Mouse (Mus musculus): ENCODE data around the gene Cnot11. TPM values are rescaled to one million over a fixed set of nuclear protein-coding genes. Genes with fewer than 3 reads are reported as not detected.

Gene Cnot11
- total and polyA plus RNA-seq, 3 experiments, result 41.2 to 117 (median 44.8) TPM

GRCm38 (mm10) chr1:39499485-39499941, 35.3 kb upstream of the Cnot11 start:
- DNase-seq (ENCODE audit: low spot score), result no peak
- Histone ChIP-seq H3K27me3 (ENCODE audit: insufficient read depth, low read length) (peaks cover 40% of the 10 kb centered on the region), H3K36me3 (replicated peaks) (no peaks in the 10 kb centered on the region), H3K9me3 (replicated peaks) (peaks cover 2% of the 10 kb centered on the region; the same call in 1 of the 2 replicates), H3K4me3 (ENCODE audit: low read depth, low read length) (peak overlapping the region; percentile 18; the same call in 1 of the 2 replicates), H3K4me1 (ENCODE audit: insufficient read depth, low read depth, low read length) (peaks cover 12% of the 10 kb centered on the region)
- TF ChIP-seq GATA1 (IDR thresholded peaks at IDR 0.05; ENCODE audit: borderline replicate concordance, low read length) (no peak), TAL1 (conservative IDR thresholded peaks at IDR 0.05; ENCODE audit: low read depth, low read length) (no peak), CTCF (IDR thresholded peaks at IDR 0.05; ENCODE audit: low read depth, low read length) (no peak), POLR2AphosphoS5 (IDR thresholded peaks at IDR 0.05; ENCODE audit: insufficient replicate concordance, low read depth, low read length) (peak; percentile 87; the same call in 1 of the 2 replicates), GATA2 (IDR thresholded peaks at IDR 0.05; ENCODE audit: borderline replicate concordance, low read depth, low read length) (0 out of 2 replicates have a peak, but pooled peaks have one; percentile 32)
- no peak for ATAC-seq (ENCODE audit: extremely low read depth, insufficient number of reproducible peaks, low FRiP score, poor library complexity, severe bottlenecking)

- ATAC-seq (ENCODE audit: extremely low read depth, insufficient number of reproducible peaks, low FRiP score, poor library complexity, severe bottlenecking), result no peak
- no peaks in the 10 kb centered on the region for H3K9me3 ChIP-seq (replicated peaks)
Observed at GRCm38 (mm10) chr1:39502817-39503633, 31.8 kb upstream of the Cnot11 start.

GRCm38 (mm10) chr1:39504261-39504660, 30.5 kb upstream of the Cnot11 start:
- Histone ChIP-seq H3K27me3 (ENCODE audit: insufficient read depth, low read length) (peaks cover 54% of the 10 kb centered on the region), H3K9me3 (replicated peaks) (no peaks in the 10 kb centered on the region), H3K4me1 (ENCODE audit: insufficient read depth, low read depth, low read length) (peaks cover 12% of the 10 kb centered on the region), H3K4me3 (ENCODE audit: low read depth, low read length) (no peak overlapping the region), H3K36me3 (replicated peaks) (no peaks in the 10 kb centered on the region)
- ATAC-seq (ENCODE audit: extremely low read depth, insufficient number of reproducible peaks, low FRiP score, poor library complexity, severe bottlenecking) (no peak), DNase-seq (ENCODE audit: low spot score) (no peak)
- TF ChIP-seq CTCF (IDR thresholded peaks at IDR 0.05; ENCODE audit: low read depth, low read length) (no peak), POLR2AphosphoS5 (IDR thresholded peaks at IDR 0.05; ENCODE audit: insufficient replicate concordance, low read depth, low read length) (no peak), GATA2 (IDR thresholded peaks at IDR 0.05; ENCODE audit: borderline replicate concordance, low read depth, low read length) (no peak), GATA1 (IDR thresholded peaks at IDR 0.05; ENCODE audit: borderline replicate concordance, low read length) (no peak), TAL1 (conservative IDR thresholded peaks at IDR 0.05; ENCODE audit: low read depth, low read length) (no peak)

More at GRCm38 (mm10) chr1:39502817-39503633, 31.8 kb upstream of the Cnot11 start:
- peaks cover 55% of the 10 kb centered on the region for H3K27me3 ChIP-seq (ENCODE audit: insufficient read depth, low read length)
- peaks cover 12% of the 10 kb centered on the region for H3K4me1 ChIP-seq (ENCODE audit: insufficient read depth, low read depth, low read length)
- no peak for DNase-seq (ENCODE audit: low spot score)
- H3K36me3 ChIP-seq (replicated peaks), result no peaks in the 10 kb centered on the region
- H3K4me3 ChIP-seq (ENCODE audit: low read depth, low read length), result no peak overlapping the region
- TF ChIP-seq TAL1 (conservative IDR thresholded peaks at IDR 0.05; ENCODE audit: low read depth, low read length), result no peak
- TF ChIP-seq CTCF (IDR thresholded peaks at IDR 0.05; ENCODE audit: low read depth, low read length), result no peak
- no peak for TF ChIP-seq GATA1 (IDR thresholded peaks at IDR 0.05; ENCODE audit: borderline replicate concordance, low read length)
- no peak for TF ChIP-seq GATA2 (IDR thresholded peaks at IDR 0.05; ENCODE audit: borderline replicate concordance, low read depth, low read length)
- TF ChIP-seq POLR2AphosphoS5 (IDR thresholded peaks at IDR 0.05; ENCODE audit: insufficient replicate concordance, low read depth, low read length), result no peak

DNA sequence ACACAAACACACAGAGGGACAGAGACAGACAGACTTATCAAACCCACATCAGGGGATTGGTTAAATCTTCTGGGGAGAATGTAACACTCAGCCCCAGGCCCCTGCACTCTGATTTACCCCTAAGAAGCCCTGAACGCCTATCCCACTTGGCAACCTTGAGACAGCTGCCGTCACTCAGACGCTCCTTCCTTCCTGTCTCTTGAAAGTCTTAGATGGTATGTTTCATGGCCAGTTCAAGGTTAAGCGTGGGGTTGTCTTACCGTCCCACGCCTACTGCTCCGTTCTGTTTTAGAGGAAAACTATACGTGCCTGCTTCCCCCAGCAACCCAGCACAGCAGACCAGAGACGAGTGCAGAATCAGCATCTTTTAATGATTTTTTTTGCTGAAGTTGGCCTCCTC, 29.2 kb upstream of the Cnot11 start:
- Histone ChIP-seq H3K36me3 (replicated peaks) (no peaks in the 10 kb centered on the region), H3K4me3 (ENCODE audit: low read depth, low read length) (no peak overlapping the region), H3K27me3 (ENCODE audit: insufficient read depth, low read length) (peaks cover 52% of the 10 kb centered on the region), H3K9me3 (replicated peaks) (no peaks in the 10 kb centered on the region), H3K4me1 (ENCODE audit: insufficient read depth, low read depth, low read length) (peaks cover 6% of the 10 kb centered on the region; the same call in 1 of the 2 replicates)
- TF ChIP-seq TAL1 (conservative IDR thresholded peaks at IDR 0.05; ENCODE audit: low read depth, low read length) (no peak), POLR2AphosphoS5 (IDR thresholded peaks at IDR 0.05; ENCODE audit: insufficient replicate concordance, low read depth, low read length) (no peak), CTCF (IDR thresholded peaks at IDR 0.05; ENCODE audit: low read depth, low read length) (no peak), GATA1 (IDR thresholded peaks at IDR 0.05; ENCODE audit: borderline replicate concordance, low read length) (no peak), GATA2 (IDR thresholded peaks at IDR 0.05; ENCODE audit: borderline replicate concordance, low read depth, low read length) (no peak)
- no peak for ATAC-seq (ENCODE audit: extremely low read depth, insufficient number of reproducible peaks, low FRiP score, poor library complexity, severe bottlenecking)
- no peak for DNase-seq (ENCODE audit: low spot score)

DNA sequence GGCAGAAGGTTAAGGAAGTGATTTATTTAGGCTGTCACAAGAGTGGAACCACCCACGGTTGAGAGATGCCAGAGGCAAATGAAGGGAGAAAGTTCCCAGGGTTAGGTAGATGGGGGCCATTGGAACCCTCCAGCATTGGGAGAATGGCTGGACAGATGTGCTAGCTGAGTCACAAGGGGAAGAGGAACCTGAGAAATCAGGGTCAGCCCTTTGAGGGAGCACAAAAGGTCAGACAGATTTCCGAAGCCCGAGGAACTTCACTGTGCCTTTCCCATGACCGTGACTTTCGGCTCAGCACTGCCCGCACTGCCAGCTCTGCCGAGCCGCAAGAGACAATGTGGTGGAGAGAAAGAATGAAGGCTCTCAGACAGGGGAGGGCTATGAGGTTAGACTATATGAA, 23.0 kb upstream of the Cnot11 start:
- Histone ChIP-seq H3K27me3 (ENCODE audit: insufficient read depth, low read length) (peaks cover 52% of the 10 kb centered on the region), H3K4me3 (ENCODE audit: low read depth, low read length) (no peak overlapping the region), H3K9me3 (replicated peaks) (no peaks in the 10 kb centered on the region), H3K4me1 (ENCODE audit: insufficient read depth, low read depth, low read length) (peaks cover 3% of the 10 kb centered on the region; the same call in 1 of the 2 replicates), H3K36me3 (replicated peaks) (no peaks in the 10 kb centered on the region)
- TF ChIP-seq POLR2AphosphoS5 (IDR thresholded peaks at IDR 0.05; ENCODE audit: insufficient replicate concordance, low read depth, low read length) (no peak), GATA2 (IDR thresholded peaks at IDR 0.05; ENCODE audit: borderline replicate concordance, low read depth, low read length) (no peak), TAL1 (conservative IDR thresholded peaks at IDR 0.05; ENCODE audit: low read depth, low read length) (no peak), GATA1 (IDR thresholded peaks at IDR 0.05; ENCODE audit: borderline replicate concordance, low read length) (no peak), CTCF (IDR thresholded peaks at IDR 0.05; ENCODE audit: low read depth, low read length) (no peak)
- DNase-seq (ENCODE audit: low spot score) (no peak), ATAC-seq (ENCODE audit: extremely low read depth, insufficient number of reproducible peaks, low FRiP score, poor library complexity, severe bottlenecking) (no peak)

DNA sequence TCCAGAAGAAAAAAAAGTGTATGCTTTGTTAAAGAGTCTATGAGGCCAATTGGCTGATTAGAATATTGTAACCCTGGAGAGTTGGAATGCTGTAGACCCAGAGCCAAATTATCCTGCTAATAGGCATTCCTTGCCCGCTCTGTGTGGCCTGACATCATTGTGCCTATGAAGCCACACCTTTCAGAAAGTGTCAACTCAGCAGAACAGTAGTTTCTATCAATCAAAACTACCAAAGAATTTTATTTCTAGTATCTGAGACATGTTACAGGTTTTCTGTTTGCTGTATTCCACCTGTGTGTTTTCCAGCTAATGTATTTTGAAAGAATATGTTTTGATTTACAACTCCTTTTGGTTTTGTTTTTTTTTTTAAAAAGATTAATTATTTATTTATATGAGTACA, 22.6 kb upstream of the Cnot11 start:
- no peak overlapping the region for H3K4me3 ChIP-seq (ENCODE audit: low read depth, low read length)
- no peak for ATAC-seq (ENCODE audit: extremely low read depth, insufficient number of reproducible peaks, low FRiP score, poor library complexity, severe bottlenecking)
- no peak for DNase-seq (ENCODE audit: low spot score)
- peaks cover 5% of the 10 kb centered on the region; the same call in 1 of the 2 replicates for H3K4me1 ChIP-seq (ENCODE audit: insufficient read depth, low read depth, low read length)
- no peaks in the 10 kb centered on the region for H3K36me3 ChIP-seq (replicated peaks)
- TF ChIP-seq GATA2 (IDR thresholded peaks at IDR 0.05; ENCODE audit: borderline replicate concordance, low read depth, low read length), result no peak
- no peak for TF ChIP-seq CTCF (IDR thresholded peaks at IDR 0.05; ENCODE audit: low read depth, low read length)
- TF ChIP-seq GATA1 (IDR thresholded peaks at IDR 0.05; ENCODE audit: borderline replicate concordance, low read length), result no peak
- TF ChIP-seq POLR2AphosphoS5 (IDR thresholded peaks at IDR 0.05; ENCODE audit: insufficient replicate concordance, low read depth, low read length), result no peak
- TF ChIP-seq TAL1 (conservative IDR thresholded peaks at IDR 0.05; ENCODE audit: low read depth, low read length), result no peak
- peaks cover 51% of the 10 kb centered on the region for H3K27me3 ChIP-seq (ENCODE audit: insufficient read depth, low read length)
- H3K9me3 ChIP-seq (replicated peaks), result no peaks in the 10 kb centered on the region

Measured in G1E (cell line).